In genomic region chr12:86806923-86807794, GRCm38 (mm10) we compare ENCODE assay signal across 9 mouse cellular contexts.
A peak's percentile ranks its signal among the peaks of the same experiment; 100 is the strongest.
DNase-seq lines count a peak whose midpoint lies in the region; ATAC-seq and TF ChIP-seq lines count a peak whose summit lies in the region.
"Had no signal": no experiment of that assay in that cellular context is flagged by ENCODE, and none has a peak within 500 bp of the region (broad histone marks: within the 10 kb centered on the region; RNA-seq: fewer than 3 reads in every experiment).

No protein-coding gene starts in this region.

- H3K4me3 ChIP-seq in heart, embryonic 11.5 days (ENCODE audit: low read depth, low read length): no peak overlapping the region
- peak overlapping the region; percentile 53 for H3K4me3 ChIP-seq in ES-Bruce4 (ENCODE audit: low read depth, low read length)
- H3K4me3 ChIP-seq in embryonic facial prominence, embryonic 15.5 days (replicated peaks): no peak overlapping the region
- no peak overlapping the region for H3K4me3 ChIP-seq in neural tube, embryonic 12.5 days
- H3K4me3 ChIP-seq in liver, embryonic 12.5 days: no peak overlapping the region

- H3K4me1 ChIP-seq in heart, embryonic 11.5 days (ENCODE audit: control insufficient read depth, insufficient read depth, low read length): peaks cover 56% of the 10 kb centered on the region
- peaks cover 32% of the 10 kb centered on the region for H3K4me1 ChIP-seq in ES-Bruce4 (ENCODE audit: control insufficient read depth, insufficient read depth, low read length)
- H3K4me1 ChIP-seq in embryonic facial prominence, embryonic 15.5 days: peaks cover 85% of the 10 kb centered on the region
- H3K4me1 ChIP-seq in neural tube, embryonic 12.5 days: peaks cover 76% of the 10 kb centered on the region
- peaks cover 50% of the 10 kb centered on the region for H3K4me1 ChIP-seq in liver, embryonic 12.5 days

- DNase-seq in heart, postnatal 4 days: peak; percentile 40
- DNase-seq in left cerebral cortex, adult 18-20 months (ENCODE audit: low spot score in 2 of 2): peak; percentile 77 to 84

- H3K9me3 ChIP-seq in heart, embryonic 11.5 days (replicated peaks; ENCODE audit: control insufficient read depth, low read length): no peaks in the 10 kb centered on the region
- no peaks in the 10 kb centered on the region for H3K9me3 ChIP-seq in ES-Bruce4 (replicated peaks; ENCODE audit: control insufficient read depth, insufficient read depth, low read length, poor library complexity, severe bottlenecking)
- no peaks in the 10 kb centered on the region for H3K9me3 ChIP-seq in embryonic facial prominence, embryonic 15.5 days (replicated peaks)
- no peaks in the 10 kb centered on the region for H3K9me3 ChIP-seq in neural tube, embryonic 12.5 days
- no peaks in the 10 kb centered on the region for H3K9me3 ChIP-seq in liver, embryonic 12.5 days (replicated peaks)

- TF ChIP-seq EP300 in ES-Bruce4 (IDR thresholded peaks at IDR 0.05; ENCODE audit: insufficient read depth, low read depth, low read length): peak; percentile 35; the same call in 1 of the 2 replicates

- H3K36me3 ChIP-seq in heart, embryonic 11.5 days (ENCODE audit: control insufficient read depth, insufficient read depth, low read length): no peaks in the 10 kb centered on the region
- no peaks in the 10 kb centered on the region for H3K36me3 ChIP-seq in ES-Bruce4 (ENCODE audit: control insufficient read depth, insufficient read depth, low read length, poor library complexity, severe bottlenecking)
- no peaks in the 10 kb centered on the region for H3K36me3 ChIP-seq in embryonic facial prominence, embryonic 15.5 days
- no peaks in the 10 kb centered on the region for H3K36me3 ChIP-seq in neural tube, embryonic 12.5 days
- H3K36me3 ChIP-seq in liver, embryonic 12.5 days: no peaks in the 10 kb centered on the region

- no peak overlapping the region for H3K9ac ChIP-seq in heart, embryonic 11.5 days (ENCODE audit: low read depth, low read length)
- H3K9ac ChIP-seq in ES-Bruce4 (ENCODE audit: low read depth, poor library complexity, severe bottlenecking): peak overlapping the region; percentile 26; the same call in 1 of the 2 replicates
- H3K9ac ChIP-seq in embryonic facial prominence, embryonic 15.5 days: no peak overlapping the region
- peak overlapping the region; percentile 35; the same call in 1 of the 2 replicates for H3K9ac ChIP-seq in neural tube, embryonic 12.5 days
- H3K9ac ChIP-seq in liver, embryonic 12.5 days: no peak overlapping the region

- 32% methylated on average over 5 of the region's 5 CpGs for WGBS in heart, embryonic 11.5 days (ENCODE audit: insufficient replicate concordance)
- 17% methylated on average over 5 of the region's 5 CpGs for WGBS in embryonic facial prominence, embryonic 15.5 days
- 14% methylated on average over 5 of the region's 5 CpGs for WGBS in neural tube, embryonic 12.5 days
- WGBS in liver, embryonic 12.5 days (ENCODE audit: insufficient replicate concordance): 33% methylated on average over 5 of the region's 5 CpGs

- no peaks in the 10 kb centered on the region for H3K27me3 ChIP-seq in heart, embryonic 11.5 days (ENCODE audit: control insufficient read depth, insufficient read depth, low read length)
- no peaks in the 10 kb centered on the region for H3K27me3 ChIP-seq in ES-Bruce4 (ENCODE audit: control insufficient read depth, insufficient read depth, low read length, poor library complexity, severe bottlenecking)
- H3K27me3 ChIP-seq in embryonic facial prominence, embryonic 15.5 days: no peaks in the 10 kb centered on the region
- no peaks in the 10 kb centered on the region for H3K27me3 ChIP-seq in neural tube, embryonic 12.5 days (replicated peaks)
- peaks cover 58% of the 10 kb centered on the region for H3K27me3 ChIP-seq in liver, embryonic 12.5 days (replicated peaks)

- no peak for TF ChIP-seq POLR2A in ES-Bruce4 (IDR thresholded peaks at IDR 0.05; ENCODE audit: insufficient read depth, low read length)

- no peak for ATAC-seq in heart, embryonic 11.5 days (replicated peaks; ENCODE audit: insufficient number of reproducible peaks, low FRiP score, low TSS enrichment)
- ATAC-seq in embryonic facial prominence, embryonic 15.5 days (ENCODE audit: insufficient number of reproducible peaks, low FRiP score, low TSS enrichment, low read depth): no peak
- ATAC-seq in neural tube, embryonic 12.5 days (ENCODE audit: low FRiP score, low read depth): peak; percentile 70
- no peak for ATAC-seq in liver, embryonic 12.5 days
- no peak for ATAC-seq in cerebellum, adult (ENCODE audit: insufficient number of reproducible peaks, low FRiP score, low TSS enrichment)

- TF ChIP-seq CTCF in ES-Bruce4 (IDR thresholded peaks at IDR 0.05; ENCODE audit: low read depth, low read length): no peak

- no peak overlapping the region for H3K4me2 ChIP-seq in heart, embryonic 11.5 days
- no peak overlapping the region for H3K4me2 ChIP-seq in embryonic facial prominence, embryonic 15.5 days (replicated peaks)
- peak overlapping the region; percentile 52 for H3K4me2 ChIP-seq in neural tube, embryonic 12.5 days (replicated peaks)
- no peak overlapping the region for H3K4me2 ChIP-seq in liver, embryonic 12.5 days

- no peak overlapping the region for H3K27ac ChIP-seq in heart, embryonic 11.5 days (ENCODE audit: low read depth, low read length)
- peak overlapping the region; percentile 48 for H3K27ac ChIP-seq in ES-Bruce4 (ENCODE audit: insufficient read depth, low read length)
- peak overlapping the region; percentile 66 for H3K27ac ChIP-seq in embryonic facial prominence, embryonic 15.5 days (replicated peaks)
- peak overlapping the region; percentile 89 for H3K27ac ChIP-seq in neural tube, embryonic 12.5 days
- no peak overlapping the region for H3K27ac ChIP-seq in liver, embryonic 12.5 days
- H3K27ac ChIP-seq: macrophage had no signal

Comparison
In these comparisons a context has a peak if more than half of its experiments do, and no peak if none do; other contexts are left out.
1. H3K27ac ChIP-seq: peak in ES-Bruce4 (single experiment), embryonic facial prominence, embryonic 15.5 days (single experiment) and neural tube, embryonic 12.5 days (single experiment); none in heart, embryonic 11.5 days (single experiment) and liver, embryonic 12.5 days (single experiment).
2. H3K9ac ChIP-seq: peak in ES-Bruce4 (single experiment) and neural tube, embryonic 12.5 days (single experiment); none in heart, embryonic 11.5 days (single experiment), embryonic facial prominence, embryonic 15.5 days (single experiment) and liver, embryonic 12.5 days (single experiment).